In genomic region chr9:31912553-31912920, GRCm38 (mm10) we compare ENCODE assay signal across 9 mouse cellular contexts. TPM values are rescaled to one million over a fixed set of nuclear protein-coding genes. Genes with fewer than 3 reads are reported as not detected.
DNase-seq lines count a peak whose midpoint lies in the region; ATAC-seq lines count a peak whose summit lies in the region.
"Had no signal": no experiment of that assay in that cellular context is flagged by ENCODE, and none has a peak within 500 bp of the region (broad histone marks: within the 10 kb centered on the region; RNA-seq: fewer than 3 reads in every experiment).

No protein-coding gene starts in this region.

- peaks cover 29% of the 10 kb centered on the region for H3K4me1 ChIP-seq in kidney, embryonic 15.5 days
- peaks cover 19% of the 10 kb centered on the region for H3K4me1 ChIP-seq in embryonic facial prominence, embryonic 12.5 days
- H3K4me1 ChIP-seq in hindbrain, embryonic 15.5 days (replicated peaks): peaks cover 28% of the 10 kb centered on the region
- peaks cover 20% of the 10 kb centered on the region for H3K4me1 ChIP-seq in midbrain, embryonic 16.5 days (ENCODE audit: control insufficient read depth, insufficient read depth, low read length)

- no peak overlapping the region for H3K27ac ChIP-seq in kidney, embryonic 15.5 days
- no peak overlapping the region for H3K27ac ChIP-seq in embryonic facial prominence, embryonic 12.5 days
- H3K27ac ChIP-seq in hindbrain, embryonic 15.5 days (replicated peaks): no peak overlapping the region
- H3K27ac ChIP-seq in midbrain, embryonic 16.5 days (ENCODE audit: low read length): no peak overlapping the region

- H3K27me3 ChIP-seq in kidney, embryonic 15.5 days: peaks cover 95% of the 10 kb centered on the region
- peaks cover 77% of the 10 kb centered on the region for H3K27me3 ChIP-seq in embryonic facial prominence, embryonic 12.5 days
- peaks cover 88% of the 10 kb centered on the region for H3K27me3 ChIP-seq in hindbrain, embryonic 15.5 days
- H3K27me3 ChIP-seq in midbrain, embryonic 16.5 days (ENCODE audit: control insufficient read depth, insufficient read depth, low read depth, low read length): peaks cover 62% of the 10 kb centered on the region

- H3K4me3 ChIP-seq in kidney, embryonic 15.5 days (replicated peaks): peak overlapping the region; percentile 62
- peak overlapping the region; percentile 52 for H3K4me3 ChIP-seq in embryonic facial prominence, embryonic 12.5 days
- H3K4me3 ChIP-seq in hindbrain, embryonic 15.5 days: peak overlapping the region; percentile 62
- H3K4me3 ChIP-seq in midbrain, embryonic 16.5 days (ENCODE audit: low read depth, low read length): peak overlapping the region; percentile 51
- H3K4me3 ChIP-seq: megakaryocyte, embryonic 14.5 days had no signal

- ATAC-seq in kidney, embryonic 15.5 days (replicated peaks; ENCODE audit: low FRiP score): no peak
- no peak for ATAC-seq in embryonic facial prominence, embryonic 12.5 days (ENCODE audit: insufficient number of reproducible peaks, insufficient read depth, low FRiP score, low TSS enrichment)
- peak; percentile 30; the same call in 1 of the 2 replicates for ATAC-seq in hindbrain, embryonic 15.5 days (ENCODE audit: low FRiP score, low read depth)
- no peak; the same call in 1 of the 2 replicates for ATAC-seq in midbrain, embryonic 16.5 days

- DNase-seq in kidney, postnatal 10 days: no peak
- DNase-seq in yolk sac, embryonic 10.5 days (ENCODE audit: low spot score): no peak
- no peak for DNase-seq in adrenal gland, postnatal 10 days
- no peak for DNase-seq in ovary, postnatal 36 days (ENCODE audit: low spot score)

- 3% methylated on average over 16 of the region's 16 CpGs for WGBS in kidney, embryonic 15.5 days
- 2% methylated on average over 16 of the region's 16 CpGs for WGBS in embryonic facial prominence, embryonic 12.5 days
- 3% methylated on average over 16 of the region's 16 CpGs for WGBS in hindbrain, embryonic 15.5 days
- 1% methylated on average over 16 of the region's 16 CpGs for WGBS in midbrain, embryonic 16.5 days

- no peaks in the 10 kb centered on the region for H3K9me3 ChIP-seq in kidney, embryonic 15.5 days (replicated peaks)
- H3K9me3 ChIP-seq in embryonic facial prominence, embryonic 12.5 days: no peaks in the 10 kb centered on the region
- H3K9me3 ChIP-seq in hindbrain, embryonic 15.5 days: no peaks in the 10 kb centered on the region
- H3K9me3 ChIP-seq in midbrain, embryonic 16.5 days (replicated peaks; ENCODE audit: control insufficient read depth, low read length, poor library complexity, severe bottlenecking): no peaks in the 10 kb centered on the region
- H3K9me3 ChIP-seq: megakaryocyte, embryonic 14.5 days had no signal

- H3K4me2 ChIP-seq in kidney, embryonic 15.5 days: peak overlapping the region; percentile 99
- H3K4me2 ChIP-seq in embryonic facial prominence, embryonic 12.5 days (replicated peaks): peak overlapping the region; percentile 99
- peak overlapping the region; percentile 100 for H3K4me2 ChIP-seq in hindbrain, embryonic 15.5 days
- peak overlapping the region; percentile 85 for H3K4me2 ChIP-seq in midbrain, embryonic 16.5 days (ENCODE audit: low read length)

- no peak overlapping the region for H3K9ac ChIP-seq in kidney, embryonic 15.5 days
- H3K9ac ChIP-seq in embryonic facial prominence, embryonic 12.5 days: no peak overlapping the region
- H3K9ac ChIP-seq in hindbrain, embryonic 15.5 days: no peak overlapping the region
- no peak overlapping the region for H3K9ac ChIP-seq in midbrain, embryonic 16.5 days (ENCODE audit: low read depth, low read length)

- H3K36me3 ChIP-seq in kidney, embryonic 15.5 days: no peaks in the 10 kb centered on the region
- no peaks in the 10 kb centered on the region for H3K36me3 ChIP-seq in embryonic facial prominence, embryonic 12.5 days
- no peaks in the 10 kb centered on the region for H3K36me3 ChIP-seq in hindbrain, embryonic 15.5 days
- H3K36me3 ChIP-seq in midbrain, embryonic 16.5 days (ENCODE audit: control insufficient read depth, insufficient read depth, low read length): no peaks in the 10 kb centered on the region

RNA-seq across cellular contexts. Expression of gene Barx2, which starts 0.7 kb away (rescaled TPM):
- polyA plus RNA-seq in kidney, embryonic 15.5 days (2015; fragmentation: Nextera tagmentation; extraction: Ambion mirVana): 0.16 TPM in 1 of 2 replicates, not detected in the other
- 1.1 and 1.8 TPM in 2 replicates for polyA plus RNA-seq in embryonic facial prominence, embryonic 12.5 days (2016; fragmentation: Nextera tagmentation; extraction: Ambion mirVana)
- polyA plus RNA-seq in hindbrain, embryonic 15.5 days (2015; fragmentation: Nextera tagmentation; extraction: Ambion mirVana): 0.18 and 0.41 TPM in 2 replicates
- polyA plus RNA-seq in midbrain, embryonic 16.5 days (2015; fragmentation: Nextera tagmentation; extraction: Ambion mirVana): 0.17 and 0.26 TPM in 2 replicates
- 1 to 10 TPM in 1 of 2 experiments, under 1 TPM in 1; 0.12 to 2.4 TPM for total RNA-seq in adrenal gland, postnatal 10 days (2021)
